Mouse (Mus musculus) bone marrow macrophage, adult 2 months (primary cell): ENCODE results near the gene Slc1a2.

Experiments
- CTCF ChIP-seq: IDR thresholded peaks from 2 replicates; pipeline ENCODE4 v1.5.1; 2012; ENCODE audit warnings: low read depth, mild to moderate bottlenecking, low read length, moderate library complexity
- POLR2A ChIP-seq: IDR thresholded peaks from 2 replicates; pipeline ENCODE4 v1.6.1; 2012; ENCODE audit warnings: mild to moderate bottlenecking, low read depth, low read length, borderline replicate concordance

DNA sequence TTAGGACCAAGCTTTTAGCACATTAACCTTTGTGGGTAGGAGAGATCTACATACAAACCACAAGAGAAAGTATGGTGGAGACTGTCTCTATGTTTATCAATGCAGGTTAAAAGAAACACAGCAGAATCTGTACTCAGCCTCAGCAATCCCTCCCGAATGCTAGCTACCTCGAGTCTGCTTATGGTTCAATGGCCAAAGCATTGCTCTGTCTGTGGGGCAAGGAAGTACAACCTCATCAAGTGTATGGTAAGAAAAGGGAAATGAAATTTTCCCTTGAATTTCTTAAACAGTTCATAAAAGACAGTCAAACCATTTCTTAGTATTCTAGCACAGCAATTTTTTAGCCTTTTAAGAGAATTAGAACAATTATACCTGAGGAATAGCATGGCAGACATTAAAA is 133.2 kb downstream of the Slc1a2 start:
- no peak for TF ChIP-seq CTCF
- no peak for TF ChIP-seq POLR2A
